Mouse (Mus musculus) CH12.LX (cell line): ENCODE data around the gene Cd200. TPM values are rescaled to one million over a fixed set of nuclear protein-coding genes. Genes with fewer than 3 reads are reported as not detected.

ENCODE experiments used
- DNase-seq: peaks from one replicate; pipeline ENCODE4 v3.0.0-alpha.2; 2013; ENCODE audit errors: extremely low read depth
- H3K27ac ChIP-seq: 2 replicates; pipeline ENCODE4 v1.5.1; 2012; ENCODE audit warnings: low read depth, mild to moderate bottlenecking, control low read depth, moderate library complexity; ENCODE audit not compliant: insufficient read depth
- H3K27me3 ChIP-seq: replicated peaks from 2 replicates; pipeline ENCODE3; 2012; ENCODE audit warnings: inconsistent platforms
- H3K36me3 ChIP-seq, 2 experiments: replicated peaks in 1 of 2; 2 replicates each; pipeline versions ENCODE3 to v1.6.1; 2012; ENCODE audit warnings: inconsistent platforms in 1 of 2, low read length in 1 of 2, mild to moderate bottlenecking in 1 of 2, mixed read lengths in 1 of 2, moderate library complexity in 1 of 2; ENCODE audit not compliant: control insufficient read depth in 1 of 2, insufficient read depth in 1 of 2
- H3K4me1 ChIP-seq, 2 experiments: 2 replicates each; pipeline ENCODE4 v1.6.1; 2012; ENCODE audit warnings: inconsistent platforms in 1 of 2, moderate library complexity in 1 of 2; ENCODE audit not compliant: insufficient read depth in 2 of 2, control insufficient read depth in 1 of 2
- H3K4me2 ChIP-seq: 2 replicates; pipeline ENCODE4 v1.6.1; 2012; ENCODE audit warnings: low read depth, mild to moderate bottlenecking, control low read depth; ENCODE audit not compliant: poor library complexity, insufficient read depth, severe bottlenecking
- H3K4me3 ChIP-seq, 3 experiments: fragments of 150-350 bp in 1 of 3; sonication (generic) in 1 of 3; replicated peaks in 1 of 3; 2 replicates each; pipeline versions ENCODE3 to v1.5.1; 2011 to 2012; ENCODE audit warnings: low read depth in 2 of 3, low read length in 2 of 3, mild to moderate bottlenecking in 2 of 3, moderate library complexity in 2 of 3, control low read depth in 1 of 3, improper control_type of control experiment in 1 of 3, inconsistent platforms in 1 of 3, mixed read lengths in 1 of 3; ENCODE audit not compliant: poor library complexity in 1 of 3
- H3K79me2 ChIP-seq: replicated peaks from 2 replicates; pipeline ENCODE4 v1.6.1; 2012; ENCODE audit warnings: mild to moderate bottlenecking, moderate library complexity; ENCODE audit not compliant: control insufficient read depth, poor library complexity, insufficient read depth, severe bottlenecking; ENCODE audit errors: extremely low read depth
- H3K9ac ChIP-seq: 2 replicates; pipeline ENCODE4 v1.6.1; 2012; ENCODE audit warnings: low read depth, mild to moderate bottlenecking, control low read depth, moderate library complexity; ENCODE audit not compliant: insufficient read depth
- H3K9me3 ChIP-seq: replicated peaks from 2 replicates; pipeline ENCODE3; 2012; ENCODE audit warnings: low read length, inconsistent platforms, mixed read lengths
- BHLHE40 ChIP-seq: IDR thresholded peaks from 2 replicates; pipeline ENCODE4 v1.6.1; 2011; ENCODE audit warnings: mild to moderate bottlenecking, low read depth, low read length, improper control_type of control experiment
- CTCF ChIP-seq, 2 experiments: IDR thresholded peaks in 1 of 2; conservative IDR thresholded peaks in 1 of 2; 2 replicates each; pipeline ENCODE4 v1.5.1; 2011 to 2012; ENCODE audit warnings: low read depth in 2 of 2, low read length in 2 of 2, improper control_type of control experiment in 1 of 2, inconsistent platforms in 1 of 2, mild to moderate bottlenecking in 1 of 2, moderate library complexity in 1 of 2
- E2F4 ChIP-seq: IDR thresholded peaks from 2 replicates; pipeline ENCODE4 v1.6.1; 2011; ENCODE audit warnings: low read depth, low read length, improper control_type of control experiment; ENCODE audit not compliant: insufficient replicate concordance
- EP300 ChIP-seq: IDR thresholded peaks from 2 replicates; pipeline ENCODE4 v1.6.1; 2011; ENCODE audit warnings: low read length, improper control_type of control experiment
- GABPA ChIP-seq: IDR thresholded peaks from 2 replicates; pipeline ENCODE4 v1.6.1; 2012; ENCODE audit warnings: low read depth, low read length, improper control_type of control experiment, inconsistent platforms; ENCODE audit not compliant: insufficient replicate concordance
- HCFC1 ChIP-seq: IDR thresholded peaks from 2 replicates; pipeline ENCODE4 v1.6.1; 2012; ENCODE audit warnings: low read depth, mild to moderate bottlenecking, inconsistent platforms, low read length, improper control_type of control experiment
- IRF4 ChIP-seq: IDR thresholded peaks from 2 replicates; pipeline ENCODE4 v1.6.1; 2014; ENCODE audit warnings: low read depth, mild to moderate bottlenecking, inconsistent platforms, low read length, improper control_type of control experiment
- JUN ChIP-seq: IDR thresholded peaks from 2 replicates; pipeline ENCODE4 v1.6.1; 2011; ENCODE audit warnings: low read depth, mild to moderate bottlenecking, low read length, improper control_type of control experiment, moderate library complexity; ENCODE audit not compliant: insufficient read depth
- MAFK ChIP-seq: IDR thresholded peaks from 2 replicates; pipeline ENCODE4 v1.6.1; 2011; ENCODE audit warnings: low read length, improper control_type of control experiment; ENCODE audit not compliant: insufficient replicate concordance
- MAX ChIP-seq: IDR thresholded peaks from 2 replicates; pipeline ENCODE4 v1.6.1; 2011; ENCODE audit warnings: low read length, improper control_type of control experiment
- MEF2A ChIP-seq: IDR thresholded peaks from 2 replicates; pipeline ENCODE4 v1.6.1; 2014; ENCODE audit warnings: low read depth, mild to moderate bottlenecking, inconsistent platforms, low read length, improper control_type of control experiment, borderline replicate concordance
- PAX5 ChIP-seq: IDR thresholded peaks from 2 replicates; pipeline ENCODE4 v1.6.1; 2012; ENCODE audit warnings: low read length, inconsistent platforms, mixed read lengths
- POLR2A ChIP-seq: IDR thresholded peaks from 2 replicates; pipeline ENCODE4 v1.6.1; 2011; ENCODE audit warnings: low read depth, mild to moderate bottlenecking, improper control_type of control experiment, low read length
- RAD21 ChIP-seq: IDR thresholded peaks from 2 replicates; pipeline ENCODE4 v1.6.1; 2011; ENCODE audit warnings: low read depth, mild to moderate bottlenecking, low read length, improper control_type of control experiment, moderate library complexity
- SMC3 ChIP-seq: IDR thresholded peaks from 2 replicates; pipeline ENCODE4 v1.6.1; 2011; ENCODE audit warnings: low read depth, low read length, improper control_type of control experiment
- USF1 ChIP-seq: IDR thresholded peaks from 2 replicates; pipeline ENCODE4 v1.6.1; 2014; ENCODE audit warnings: low read depth, mild to moderate bottlenecking, inconsistent platforms, low read length, improper control_type of control experiment
- ZKSCAN1 ChIP-seq: IDR thresholded peaks from 2 replicates; pipeline ENCODE4 v1.6.1; 2012; ENCODE audit warnings: low read depth, inconsistent platforms, low read length, improper control_type of control experiment, borderline replicate concordance
- ZMIZ1 ChIP-seq: IDR thresholded peaks from 2 replicates; pipeline ENCODE4 v1.6.1; 2012; ENCODE audit warnings: low read depth, mild to moderate bottlenecking, inconsistent platforms, low read length, improper control_type of control experiment
- ZNF384 ChIP-seq: IDR thresholded peaks from 2 replicates; pipeline ENCODE4 v1.6.1; 2012; ENCODE audit warnings: low read depth, low read length, improper control_type of control experiment, inconsistent platforms
- dilution Hi-C: fragments of 300-500 bp; cut with MboI; formaldehyde crosslinking; loops from 2 replicates; pipeline ENCODE4 v1.14.3; 2020; ENCODE audit warnings: low sequenced_read_pairs; ENCODE audit not compliant: extremely low pct_unique_long_range_greater_than_20kb, extremely low pct_ligation_motif_present
- in situ Hi-C: fragments of 300-500 bp; cut with MboI; formaldehyde crosslinking; loops from 3 replicates; pipeline ENCODE4 v1.14.3; 2019; ENCODE audit warnings: low sequenced_read_pairs, low pct_ligation_motif_present, low pct_unique_long_range_greater_than_20kb, mixed read lengths
- polyA plus RNA-seq: library from polyadenylated mRNA; unstranded; fragments of >175 nt; gene quantifications from 2 replicates; pipeline ENCODE4 v1.2.1, GENCODE M21; 2012; ENCODE audit warnings: low read depth; ENCODE audit not compliant: insufficient read length
- total RNA-seq, 2 experiments: library from RNA; depleted of rRNA; stranded (reverse); fragments of 300-350 nt in 1 of 2; fragments of >200 nt in 1 of 2; gene quantifications; 2 replicates each; pipeline ENCODE4 v1.2.3; 2012 to 2014

Cd200 gene
- total and polyA plus RNA-seq, 3 experiments, result 13.7 to 77.5 (median 17.0) TPM

DNA sequence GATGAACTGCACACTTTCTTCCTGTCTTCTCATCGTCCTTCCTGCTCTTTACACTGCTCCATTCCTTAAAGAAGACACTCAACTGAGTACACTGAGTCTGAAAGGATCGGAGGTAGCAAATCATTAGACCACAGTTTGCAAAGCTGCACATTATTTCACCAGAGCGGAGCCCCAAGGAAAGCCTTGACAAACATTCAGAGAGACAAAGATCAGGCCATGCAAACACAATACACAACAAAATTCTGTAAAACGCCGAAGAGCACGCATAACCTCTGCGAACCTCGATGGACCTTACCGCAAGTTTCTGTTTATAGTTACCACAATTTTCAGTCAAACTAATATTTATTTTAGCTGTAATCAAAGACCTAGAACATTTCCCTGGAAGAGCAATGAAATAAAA is 43.5 kb downstream of the Cd200 start:
- H3K9ac ChIP-seq, result no peak overlapping the region
- no peaks in the 10 kb centered on the region for H3K79me2 ChIP-seq
- H3K36me3 ChIP-seq, result no peaks in the 10 kb centered on the region
- H3K4me2 ChIP-seq, result no peak overlapping the region
- H3K9me3 ChIP-seq, result no peaks in the 10 kb centered on the region
- H3K27ac ChIP-seq, result no peak overlapping the region
- H3K4me3 ChIP-seq, result no peak overlapping the region
- TF ChIP-seq ZMIZ1 (no peak), BHLHE40 (no peak), E2F4 (no peak), CTCF (conservative IDR thresholded peaks at IDR 0.05 in 1 of 2, IDR thresholded peaks at IDR 0.05 in 1 of 2; ENCODE audit: low read depth in 2 of 2, low read length in 2 of 2) (no peak), USF1 (no peak), MAFK (no peak), HCFC1 (no peak), PAX5 (no peak), POLR2A (no peak), SMC3 (no peak), RAD21 (no peak), MEF2A (no peak), JUN (no peak), ZNF384 (no peak)
- TF ChIP-seq, all 38 proteins: peak for 0
- H3K27me3 ChIP-seq, result no peaks in the 10 kb centered on the region
- dilution Hi-C loops (no loop called here), in situ Hi-C loops (no loop called here)
- peaks cover 0 to 8% of the 10 kb centered on the region in 2 experiments; a peak in 1 of 4 replicates for H3K4me1 ChIP-seq
- DNase-seq, result no peak

DNA sequence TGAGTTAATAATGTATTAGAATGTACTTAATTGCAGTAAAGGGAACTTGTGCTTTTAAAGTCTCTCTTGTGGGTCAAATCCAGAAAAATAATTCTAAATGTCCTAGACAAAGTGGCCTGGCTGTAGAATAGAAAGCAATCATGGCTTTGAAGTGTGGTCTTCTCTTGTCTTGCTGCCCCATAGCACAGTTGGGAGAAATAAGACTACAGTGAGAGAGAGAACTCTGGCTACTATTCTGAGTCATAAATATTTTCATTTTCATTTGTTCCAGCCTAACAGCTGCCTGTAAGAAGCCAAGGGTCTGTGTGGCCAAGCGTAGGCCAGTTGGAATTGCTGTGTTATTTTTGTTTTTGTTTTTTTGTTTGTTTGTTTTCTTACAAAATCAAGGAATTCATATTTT is 44.2 kb downstream of the Cd200 start:
- DNase-seq, result no peak
- no peak overlapping the region for H3K4me3 ChIP-seq
- in situ Hi-C loops, result no loop called here
- no peak for TF ChIP-seq GABPA
- peak; percentile 37; the same call in 1 of the 2 replicates for TF ChIP-seq JUN
- no peak for TF ChIP-seq HCFC1
- peak; percentile 62 for TF ChIP-seq EP300
- no peak for TF ChIP-seq ZKSCAN1
- TF ChIP-seq MAX, result no peak
- TF ChIP-seq IRF4, result peak; percentile 79
- TF ChIP-seq, all 38 proteins: peak for 3
- no peak overlapping the region for H3K9ac ChIP-seq
- no peaks in the 10 kb centered on the region for H3K9me3 ChIP-seq
- H3K79me2 ChIP-seq, result no peaks in the 10 kb centered on the region
- H3K27ac ChIP-seq, result no peak overlapping the region
- H3K4me2 ChIP-seq, result no peak overlapping the region
- peaks cover 0 to 8% of the 10 kb centered on the region in 2 experiments; a peak in 1 of 4 replicates for H3K4me1 ChIP-seq
- H3K36me3 ChIP-seq, result no peaks in the 10 kb centered on the region
- no peaks in the 10 kb centered on the region for H3K27me3 ChIP-seq
- dilution Hi-C loops, result no loop called here
